Mouse (Mus musculus): ENCODE data around the gene Hist2h2ab. TPM values are rescaled to one million over a fixed set of nuclear protein-coding genes. Genes with fewer than 3 reads are reported as not detected.
A peak's percentile ranks its signal among the peaks of the same experiment; 100 is the strongest.
"Not testable (repeated sequence)": the region's sequence is repeated elsewhere in the genome, so short reads cannot be mapped to it uniquely, and the experiment has no call there.

Gene Hist2h2ab
- polyA plus RNA-seq, 1 experiment from 2014 or later = 0.98 TPM

- Histone ChIP-seq H3K27ac (replicated peaks) (no peak overlapping the region), H3K9me3 (replicated peaks) (no peaks in the 10 kb centered on the region), H3K27me3 (ENCODE audit: low read depth, poor library complexity, severe bottlenecking) (no peaks in the 10 kb centered on the region), H3K4me1 (peaks cover 12% of the 10 kb centered on the region), H3K36me3 (no peaks in the 10 kb centered on the region), H3K4me3 (no peak overlapping the region)
- 84% methylated on average over 4 of the region's 4 CpGs for WGBS
- DNase-seq (ENCODE audit: low spot score) = no peak
Measured at GRCm38 (mm10) chr3:96230910-96231757, 11.5 kb downstream of the Hist2h2ab start.

- Histone ChIP-seq H3K4me3 (no peak overlapping the region), H3K9me3 (replicated peaks) (no peaks in the 10 kb centered on the region), H3K27ac (replicated peaks) (no peak overlapping the region), H3K27me3 (ENCODE audit: low read depth, poor library complexity, severe bottlenecking) (no peaks in the 10 kb centered on the region), H3K4me1 (peaks cover 7% of the 10 kb centered on the region), H3K36me3 (no peaks in the 10 kb centered on the region)
- 71% methylated on average over 2 of the region's 2 CpGs for WGBS
- no peak for DNase-seq (ENCODE audit: low spot score)
Measured at GRCm38 (mm10) chr3:96231758-96232120, 12.1 kb downstream of the Hist2h2ab start.

- Histone ChIP-seq H3K36me3 (no peaks in the 10 kb centered on the region), H3K27ac (replicated peaks) (no peak overlapping the region), H3K4me3 (no peak overlapping the region), H3K27me3 (ENCODE audit: low read depth, poor library complexity, severe bottlenecking) (no peaks in the 10 kb centered on the region), H3K4me1 (peaks cover 15% of the 10 kb centered on the region), H3K9me3 (replicated peaks) (no peaks in the 10 kb centered on the region)
- no peak for DNase-seq (ENCODE audit: low spot score)
- 88% methylated on average over 2 of the region's 2 CpGs for WGBS
Measured at GRCm38 (mm10) chr3:96234914-96235313, 15.2 kb downstream of the Hist2h2ab start.

GRCm38 (mm10) chr3:96235836-96236235 is 16.2 kb downstream of the Hist2h2ab start:
- Histone ChIP-seq H3K4me3 (0 out of 2 replicates have a peak overlapping the region, but pooled peaks have one; percentile 8), H3K36me3 (no peaks in the 10 kb centered on the region), H3K27ac (replicated peaks) (no peak overlapping the region), H3K9me3 (replicated peaks) (no peaks in the 10 kb centered on the region), H3K4me1 (peaks cover 20% of the 10 kb centered on the region), H3K27me3 (ENCODE audit: low read depth, poor library complexity, severe bottlenecking) (no peaks in the 10 kb centered on the region)
- DNase-seq (ENCODE audit: low spot score) = no peak
- 73% methylated on average over 3 of the region's 3 CpGs for WGBS

GRCm38 (mm10) chr3:96236834-96237334 is 17.2 kb downstream of the Hist2h2ab start:
- Histone ChIP-seq H3K4me3 (peak overlapping the region; percentile 65), H3K27me3 (ENCODE audit: low read depth, poor library complexity, severe bottlenecking) (no peaks in the 10 kb centered on the region), H3K27ac (replicated peaks) (peak overlapping the region; percentile 93), H3K36me3 (no peaks in the 10 kb centered on the region), H3K9me3 (replicated peaks) (no peaks in the 10 kb centered on the region), H3K4me1 (peaks cover 23% of the 10 kb centered on the region)
- WGBS = 83% methylated on average over 4 of the region's 4 CpGs
- no peak for DNase-seq (ENCODE audit: low spot score)

GRCm38 (mm10) chr3:96237335-96237903 is 17.8 kb downstream of the Hist2h2ab start:
- H3K4me1 ChIP-seq = peaks cover 23% of the 10 kb centered on the region
- H3K36me3 ChIP-seq = no peaks in the 10 kb centered on the region
- WGBS = 32% methylated on average over 7 of the region's 7 CpGs
- peak overlapping the region; percentile 65 for H3K4me3 ChIP-seq
- DNase-seq (ENCODE audit: low spot score) = peak; percentile 52
- no peaks in the 10 kb centered on the region for H3K27me3 ChIP-seq (ENCODE audit: low read depth, poor library complexity, severe bottlenecking)
- H3K9me3 ChIP-seq (replicated peaks) = no peaks in the 10 kb centered on the region
- H3K27ac ChIP-seq (replicated peaks) = peak overlapping the region; percentile 93

- WGBS = 1% methylated on average over 12 of the region's 12 CpGs
- H3K9me3 ChIP-seq (replicated peaks) = no peaks in the 10 kb centered on the region
- H3K4me1 ChIP-seq = peaks cover 23% of the 10 kb centered on the region
- no peaks in the 10 kb centered on the region for H3K27me3 ChIP-seq (ENCODE audit: low read depth, poor library complexity, severe bottlenecking)
- peak overlapping the region; percentile 65 for H3K4me3 ChIP-seq
- peak overlapping the region; percentile 93 for H3K27ac ChIP-seq (replicated peaks)
- DNase-seq (ENCODE audit: low spot score) = peak; percentile 38
- H3K36me3 ChIP-seq = no peaks in the 10 kb centered on the region
Measured at GRCm38 (mm10) chr3:96237904-96238511, 18.3 kb downstream of the Hist2h2ab start.

- not testable (repeated sequence) for H3K36me3 ChIP-seq; DNase-seq (ENCODE audit: low spot score); H3K27me3 ChIP-seq (ENCODE audit: low read depth, poor library complexity, severe bottlenecking); H3K9me3 ChIP-seq (replicated peaks)
- Histone ChIP-seq H3K4me1 (peaks cover 30% of the 10 kb centered on the region), H3K27ac (replicated peaks) (peak within 1 kb of the TSS; percentile 93), H3K4me3 (peak within 1 kb of the TSS; percentile 65)
- under 1% methylated on average over 17 of the region's 68 CpGs for WGBS
Measured at GRCm38 (mm10) chr3:96238954-96239793, 19.5 kb downstream of the Hist2h2ab start, which contains the start of gene Hist2h3c2. Hist2h3c2 (minus strand) TSS chr3:96239127.

GRCm38 (mm10) chr3:96239949-96240798 is 20.5 kb downstream of the Hist2h2ab start, which contains the start of gene Hist2h2aa2:
Hist2h2aa2 (minus strand) TSS chr3:96240276.
- peaks cover 39% of the 10 kb centered on the region for H3K4me1 ChIP-seq
- not testable (repeated sequence) for H3K9me3 ChIP-seq (replicated peaks); H3K27me3 ChIP-seq (ENCODE audit: low read depth, poor library complexity, severe bottlenecking); H3K36me3 ChIP-seq
- peak within 1 kb of the TSS; percentile 48 for H3K4me3 ChIP-seq
- DNase-seq (ENCODE audit: low spot score) = peak; percentile 77
- 4% methylated on average over 44 of the region's 85 CpGs for WGBS
- peak within 1 kb of the TSS; percentile 98 for H3K27ac ChIP-seq (replicated peaks)

- Histone ChIP-seq H3K27me3 (ENCODE audit: low read depth, poor library complexity, severe bottlenecking) (no peaks in the 10 kb centered on the region), H3K27ac (replicated peaks) (peak overlapping the region; percentile 98), H3K36me3 (no peaks in the 10 kb centered on the region), H3K4me1 (peaks cover 39% of the 10 kb centered on the region), H3K4me3 (peak overlapping the region; percentile 40), H3K9me3 (replicated peaks) (no peaks in the 10 kb centered on the region)
- 79% methylated on average over 9 of the region's 9 CpGs for WGBS
- DNase-seq (ENCODE audit: low spot score) = no peak
Measured at GRCm38 (mm10) chr3:96240799-96241197, 21.1 kb downstream of the Hist2h2ab start.

GRCm38 (mm10) chr3:96243921-96244572 is 24.4 kb downstream of the Hist2h2ab start:
- H3K27ac ChIP-seq (replicated peaks) = peak overlapping the region; percentile 98
- H3K36me3 ChIP-seq = no peaks in the 10 kb centered on the region
- H3K9me3 ChIP-seq (replicated peaks) = no peaks in the 10 kb centered on the region
- no peaks in the 10 kb centered on the region for H3K27me3 ChIP-seq (ENCODE audit: low read depth, poor library complexity, severe bottlenecking)
- H3K4me3 ChIP-seq = peak overlapping the region; percentile 62
- DNase-seq (ENCODE audit: low spot score) = no peak
- WGBS = 86% methylated on average over 7 of the region's 7 CpGs
- peaks cover 40% of the 10 kb centered on the region for H3K4me1 ChIP-seq
